Mouse (Mus musculus): ENCODE data around the gene Tdgf1. TPM values are rescaled to one million over a fixed set of nuclear protein-coding genes. Genes with fewer than 3 reads are reported as not detected.

Gene Tdgf1
- polyA plus RNA-seq, 1 experiment from 2014 or later = not detected

DNA sequence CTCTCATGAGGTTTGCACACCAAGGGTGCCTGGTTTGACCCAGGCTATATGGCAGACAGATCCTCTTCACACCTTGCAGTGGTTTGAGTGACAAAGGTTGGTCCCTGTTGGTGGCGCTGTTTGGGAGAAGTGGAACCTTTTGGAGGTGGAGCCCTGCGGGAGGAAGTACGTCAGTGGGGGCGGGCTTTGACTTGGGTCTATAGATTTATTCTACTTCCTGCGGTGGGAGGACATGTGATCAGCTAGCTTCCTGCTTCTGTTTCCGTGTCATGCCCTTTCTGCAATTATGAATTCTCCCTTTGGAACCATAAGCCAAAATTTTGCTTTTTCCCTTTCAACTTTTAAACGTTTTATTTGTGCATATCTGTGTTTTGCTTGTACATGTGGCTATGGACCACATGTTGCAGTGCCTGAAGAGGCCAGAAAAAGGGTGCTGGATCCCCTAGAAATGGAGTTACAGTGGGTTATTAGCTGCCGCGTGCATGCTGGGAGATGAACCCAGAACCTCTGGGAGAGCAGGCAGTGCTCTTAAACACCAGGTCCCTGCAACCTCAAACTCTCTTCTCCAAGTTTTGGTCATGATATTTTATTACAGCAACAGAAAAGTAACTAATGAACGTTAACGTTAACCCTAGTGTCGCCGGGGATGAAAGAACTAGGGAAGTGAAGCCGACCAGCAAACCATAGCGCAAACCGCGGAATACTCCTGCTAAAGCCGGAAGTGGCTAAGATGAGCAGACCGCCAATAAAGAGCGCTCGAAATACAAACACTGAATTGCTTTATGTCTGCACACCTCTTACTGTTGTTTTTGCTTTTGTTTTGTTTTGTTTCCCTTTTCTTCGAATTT, 19.3 kb upstream of the Tdgf1 start:
- WGBS = 92% methylated on average over 22 of the region's 22 CpGs
- DNase-seq (ENCODE audit: low spot score) = no peak

DNA sequence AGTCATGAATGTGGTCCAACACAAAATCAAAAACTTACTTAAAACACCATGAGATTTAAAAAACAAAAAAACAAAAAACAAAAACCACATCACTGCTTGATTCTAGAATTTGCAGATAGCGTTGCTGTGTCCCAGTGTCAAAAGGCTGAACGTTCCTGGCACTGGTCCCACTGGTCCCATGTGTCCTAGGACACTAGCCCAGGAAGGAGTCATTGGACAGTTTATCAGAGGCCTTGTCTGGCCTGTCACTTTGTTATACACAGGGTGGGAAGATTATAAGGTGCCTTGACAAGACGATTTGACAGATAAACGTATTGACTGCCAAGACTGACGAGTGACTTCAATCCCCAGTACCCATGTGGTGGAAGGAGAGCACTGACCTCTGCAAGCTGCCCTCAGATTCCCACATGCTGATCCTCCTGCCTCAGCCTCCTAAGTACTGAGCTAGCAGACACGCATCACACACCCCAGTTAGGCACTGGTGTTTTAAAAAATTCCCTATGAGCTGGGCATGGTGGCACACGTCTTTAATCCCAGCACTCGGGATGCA, 17.7 kb upstream of the Tdgf1 start:
- H3K4me1 ChIP-seq = no peaks in the 10 kb centered on the region
- DNase-seq (ENCODE audit: low spot score) = no peak
- H3K36me3 ChIP-seq (replicated peaks) = no peaks in the 10 kb centered on the region
- H3K9me3 ChIP-seq = no peaks in the 10 kb centered on the region
- H3K4me3 ChIP-seq = no peak overlapping the region
- 89% methylated on average over 8 of the region's 8 CpGs for WGBS
- H3K27ac ChIP-seq (replicated peaks) = no peak overlapping the region
- no peaks in the 10 kb centered on the region for H3K27me3 ChIP-seq (replicated peaks; ENCODE audit: low read depth, poor library complexity, severe bottlenecking)

More for the DNA sequence above, 19.3 kb upstream of the Tdgf1 start:
- Histone ChIP-seq H3K27ac (replicated peaks) (no peak overlapping the region), H3K36me3 (replicated peaks) (no peaks in the 10 kb centered on the region), H3K4me1 (no peaks in the 10 kb centered on the region), H3K9me3 (no peaks in the 10 kb centered on the region), H3K4me3 (no peak overlapping the region), H3K27me3 (replicated peaks; ENCODE audit: low read depth, poor library complexity, severe bottlenecking) (no peaks in the 10 kb centered on the region)

DNA sequence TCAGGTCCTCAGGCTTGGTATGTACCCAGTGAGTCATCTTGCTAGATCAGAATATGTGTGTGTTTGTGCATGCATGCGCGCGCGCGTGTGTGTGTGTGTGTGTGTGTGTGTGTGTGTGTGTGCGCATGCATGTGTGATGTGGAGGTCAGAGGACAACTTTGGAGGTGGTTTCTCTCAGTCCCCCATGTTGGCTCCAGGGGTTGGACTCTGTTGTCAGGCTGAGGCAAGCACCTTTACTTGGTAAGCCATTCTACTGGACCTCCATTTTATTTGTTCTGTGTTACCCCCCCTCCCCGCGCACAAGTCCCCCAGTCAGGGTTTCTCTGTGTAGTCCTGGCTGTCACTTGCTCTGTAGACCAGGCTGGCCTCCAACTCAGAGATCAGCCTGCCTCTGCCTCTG, 15.4 kb upstream of the Tdgf1 start:
- Histone ChIP-seq H3K36me3 (replicated peaks) (no peaks in the 10 kb centered on the region), H3K4me1 (no peaks in the 10 kb centered on the region), H3K9me3 (no peaks in the 10 kb centered on the region), H3K27ac (replicated peaks) (no peak overlapping the region), H3K27me3 (replicated peaks; ENCODE audit: low read depth, poor library complexity, severe bottlenecking) (no peaks in the 10 kb centered on the region), H3K4me3 (no peak overlapping the region)
- WGBS = 95% methylated on average over 8 of the region's 8 CpGs
- DNase-seq (ENCODE audit: low spot score) = no peak

DNA sequence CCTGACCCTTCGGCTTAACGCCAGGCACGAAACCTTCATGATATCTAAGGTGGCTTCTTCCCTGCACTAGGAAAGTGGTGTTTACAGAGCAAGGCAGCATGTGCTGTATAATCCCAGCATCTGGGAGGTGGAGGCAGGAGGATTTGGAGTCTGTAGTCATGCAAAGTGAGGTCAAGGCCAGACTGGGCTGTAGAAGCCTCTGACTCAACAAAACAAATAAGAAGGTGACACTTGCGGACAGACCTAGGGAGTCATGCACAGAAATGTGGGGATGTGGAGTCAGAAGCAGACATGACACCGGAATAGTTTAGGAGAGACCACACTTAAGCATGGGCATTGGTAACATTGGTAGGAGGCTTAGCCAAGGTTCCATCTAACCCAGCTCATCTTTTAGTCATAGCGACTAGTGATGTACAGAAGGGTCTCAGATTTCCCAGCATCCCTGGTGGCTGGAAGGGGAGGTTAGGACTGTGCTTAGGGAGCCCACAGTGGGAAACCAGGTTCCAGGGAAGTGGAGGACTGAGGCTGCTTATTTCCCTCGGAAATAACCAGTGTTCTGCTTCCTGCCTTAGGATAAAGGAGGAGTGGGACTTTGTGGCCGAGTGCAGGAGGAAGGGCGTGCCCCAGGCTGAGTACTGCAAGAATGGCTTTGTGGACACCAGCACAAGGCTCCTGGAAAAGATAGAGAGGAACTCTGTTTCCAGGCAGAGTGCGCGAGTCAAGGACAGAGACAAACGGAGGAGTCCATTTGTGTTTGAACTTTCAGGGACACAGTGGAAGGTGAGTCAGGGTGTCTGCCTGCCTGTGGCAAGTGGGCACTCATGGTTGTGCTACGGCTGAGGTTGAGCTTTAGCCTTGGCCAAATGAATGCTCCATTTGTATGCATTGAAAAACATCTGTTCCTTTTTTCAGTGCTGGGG, 14.5 kb upstream of the Tdgf1 start:
- Histone ChIP-seq H3K27ac (replicated peaks) (no peak overlapping the region), H3K4me1 (no peaks in the 10 kb centered on the region), H3K9me3 (no peaks in the 10 kb centered on the region), H3K27me3 (replicated peaks; ENCODE audit: low read depth, poor library complexity, severe bottlenecking) (peaks cover 8% of the 10 kb centered on the region), H3K36me3 (replicated peaks) (no peaks in the 10 kb centered on the region), H3K4me3 (no peak overlapping the region)
- no peak for DNase-seq (ENCODE audit: low spot score)
- 84% methylated on average over 13 of the region's 13 CpGs for WGBS

DNA sequence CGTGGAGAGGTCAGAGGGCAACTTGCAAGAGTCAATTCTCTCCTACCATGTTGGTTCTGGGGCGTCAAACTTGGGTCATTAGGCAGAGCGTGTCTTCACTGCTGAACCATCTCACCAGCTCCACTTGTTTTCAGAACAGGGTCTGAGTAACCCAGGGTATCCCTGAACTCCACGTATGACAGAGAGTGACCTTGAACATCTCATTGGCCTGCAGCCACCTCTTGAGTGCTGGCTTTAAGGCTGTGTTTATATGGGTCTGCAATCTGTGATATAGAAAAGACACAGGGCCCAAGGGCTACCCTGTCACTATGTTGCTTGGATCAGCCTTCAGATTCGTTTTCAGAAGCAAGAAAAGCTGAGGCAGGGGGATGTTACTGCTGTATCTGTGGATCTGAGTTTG, 13.7 kb upstream of the Tdgf1 start:
- no peak overlapping the region for H3K27ac ChIP-seq (replicated peaks)
- WGBS = 81% methylated on average over 5 of the region's 5 CpGs

DNA sequence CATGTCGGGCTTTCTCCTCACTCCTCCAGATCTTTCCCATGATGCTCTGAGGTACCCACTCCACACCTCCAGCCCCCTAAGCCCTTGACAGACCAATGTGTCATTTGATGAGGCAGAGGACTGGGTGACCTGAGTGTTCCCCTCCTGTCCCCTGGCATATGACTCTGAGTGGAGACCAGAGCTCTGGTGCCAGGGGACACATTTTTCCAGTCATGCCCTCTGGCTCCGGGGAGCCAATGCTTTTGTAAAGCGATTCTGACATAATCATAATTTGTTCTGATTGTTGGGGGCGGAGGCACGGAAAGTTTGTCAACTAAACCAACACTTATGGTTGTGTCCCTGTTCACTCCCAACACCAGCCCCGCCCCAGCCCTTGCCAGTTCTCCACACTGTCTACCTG, 10.0 kb upstream of the Tdgf1 start:
- peaks cover 53% of the 10 kb centered on the region for H3K27me3 ChIP-seq (replicated peaks; ENCODE audit: low read depth, poor library complexity, severe bottlenecking)
- no peak for DNase-seq (ENCODE audit: low spot score)

More for the DNA sequence above, 13.7 kb upstream of the Tdgf1 start:
- no peaks in the 10 kb centered on the region for H3K9me3 ChIP-seq
- H3K4me1 ChIP-seq = no peaks in the 10 kb centered on the region
- no peaks in the 10 kb centered on the region for H3K36me3 ChIP-seq (replicated peaks)
- no peak overlapping the region for H3K4me3 ChIP-seq
- DNase-seq (ENCODE audit: low spot score) = no peak
- peaks cover 16% of the 10 kb centered on the region for H3K27me3 ChIP-seq (replicated peaks; ENCODE audit: low read depth, poor library complexity, severe bottlenecking)

DNA sequence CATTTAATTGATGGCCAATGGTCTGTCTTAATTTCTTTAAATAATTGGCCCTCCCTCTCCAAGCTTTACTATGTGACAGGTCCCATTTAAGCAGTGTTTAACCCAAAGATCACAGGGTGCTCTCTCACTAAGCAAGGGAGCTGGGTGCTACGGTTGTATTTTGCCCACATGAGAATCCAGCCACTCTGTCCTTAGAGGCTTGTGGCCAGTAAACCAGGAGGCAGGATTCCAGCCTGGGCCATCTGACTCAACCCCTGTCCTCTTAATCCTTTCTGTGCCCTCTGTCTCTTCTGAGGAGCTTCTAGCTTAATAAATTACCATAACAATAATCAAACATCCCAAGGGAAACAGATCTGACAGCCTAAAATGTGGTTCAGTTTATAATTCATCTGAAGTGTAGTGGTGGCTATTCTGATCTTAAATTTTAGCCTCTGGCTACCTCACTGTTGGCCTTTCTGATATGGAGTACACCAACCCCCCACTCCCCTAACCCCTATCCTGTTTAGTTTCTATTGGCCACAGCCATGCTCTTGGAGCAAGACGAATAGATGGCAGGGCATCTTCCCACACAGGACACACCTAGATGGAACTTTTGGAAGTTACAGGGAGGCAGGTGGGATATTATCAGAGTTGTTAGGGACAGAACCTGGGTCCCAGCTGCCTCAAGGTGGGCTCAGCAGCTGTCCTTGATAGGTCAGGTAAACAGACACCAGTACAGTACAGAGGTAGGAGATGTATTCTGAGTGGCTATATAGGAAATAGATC, 8.9 kb upstream of the Tdgf1 start:
- Histone ChIP-seq H3K9me3 (no peaks in the 10 kb centered on the region), H3K27ac (replicated peaks) (no peak overlapping the region), H3K4me3 (no peak overlapping the region; the same call in 1 of the 2 replicates), H3K27me3 (replicated peaks; ENCODE audit: low read depth, poor library complexity, severe bottlenecking) (peaks cover 59% of the 10 kb centered on the region), H3K36me3 (replicated peaks) (no peaks in the 10 kb centered on the region), H3K4me1 (peaks cover 10% of the 10 kb centered on the region)
- no peak for DNase-seq (ENCODE audit: low spot score)
- 44% methylated on average over 2 of the region's 2 CpGs for WGBS

More for the DNA sequence above, 10.0 kb upstream of the Tdgf1 start:
- no peaks in the 10 kb centered on the region for H3K9me3 ChIP-seq
- no peaks in the 10 kb centered on the region for H3K36me3 ChIP-seq (replicated peaks)
- H3K4me1 ChIP-seq = peaks cover 10% of the 10 kb centered on the region
- 87% methylated on average over 6 of the region's 6 CpGs for WGBS
- no peak overlapping the region for H3K27ac ChIP-seq (replicated peaks)
- H3K4me3 ChIP-seq = no peak overlapping the region

DNA sequence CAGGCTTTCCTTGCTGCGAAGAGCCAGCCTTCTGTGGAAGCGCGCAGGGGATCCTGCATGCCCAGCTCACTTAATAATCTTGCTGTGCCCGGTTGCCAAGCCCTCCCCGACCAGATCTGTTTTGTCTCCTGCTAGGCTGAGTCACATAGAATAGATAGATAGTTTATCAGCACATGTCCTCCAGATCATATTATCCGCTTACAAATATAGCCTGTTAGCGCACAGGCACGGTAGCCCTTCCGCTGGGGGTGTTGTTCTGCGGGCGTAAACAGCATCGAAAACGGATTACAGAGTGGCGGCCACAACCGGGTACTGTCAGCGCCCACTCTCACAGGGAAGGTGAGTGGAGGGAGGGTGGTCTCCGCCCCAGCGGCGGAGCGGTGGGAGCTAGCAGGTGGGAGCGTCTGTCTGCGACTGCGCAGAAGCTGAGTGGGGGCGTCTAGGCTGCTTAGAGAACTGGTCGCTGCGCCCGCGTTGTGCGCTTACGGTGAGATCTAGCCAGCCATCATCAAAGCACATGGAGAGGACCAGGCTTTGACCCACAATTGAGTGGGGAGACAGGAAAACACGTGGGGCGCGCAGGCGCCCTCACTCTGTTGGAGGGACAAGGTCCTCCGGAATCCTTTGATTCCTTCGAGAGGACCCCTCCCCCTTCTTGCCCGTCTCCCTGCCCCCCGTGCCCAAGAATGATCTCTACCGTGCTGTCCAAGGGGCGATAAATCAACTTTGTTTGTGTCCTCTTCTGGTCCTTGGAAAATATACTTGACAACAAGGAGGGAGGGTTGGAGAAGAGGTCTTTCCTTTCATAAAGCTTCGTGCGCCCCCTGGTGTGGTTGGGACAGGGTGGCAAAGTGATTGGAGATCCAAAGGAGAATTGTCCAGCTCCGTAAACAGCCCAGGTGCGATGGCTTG, 7.8 kb upstream of the Tdgf1 start:
- peak overlapping the region; percentile 52; the same call in 1 of the 2 replicates for H3K27ac ChIP-seq (replicated peaks)
- no peaks in the 10 kb centered on the region for H3K9me3 ChIP-seq
- peak; percentile 78 for DNase-seq (ENCODE audit: low spot score)
- peak overlapping the region; percentile 70 for H3K4me3 ChIP-seq
- peaks cover 10% of the 10 kb centered on the region for H3K4me1 ChIP-seq
- H3K36me3 ChIP-seq (replicated peaks) = no peaks in the 10 kb centered on the region
- H3K27me3 ChIP-seq (replicated peaks; ENCODE audit: low read depth, poor library complexity, severe bottlenecking) = peaks cover 65% of the 10 kb centered on the region
- 2% methylated on average over 44 of the region's 44 CpGs for WGBS

DNA sequence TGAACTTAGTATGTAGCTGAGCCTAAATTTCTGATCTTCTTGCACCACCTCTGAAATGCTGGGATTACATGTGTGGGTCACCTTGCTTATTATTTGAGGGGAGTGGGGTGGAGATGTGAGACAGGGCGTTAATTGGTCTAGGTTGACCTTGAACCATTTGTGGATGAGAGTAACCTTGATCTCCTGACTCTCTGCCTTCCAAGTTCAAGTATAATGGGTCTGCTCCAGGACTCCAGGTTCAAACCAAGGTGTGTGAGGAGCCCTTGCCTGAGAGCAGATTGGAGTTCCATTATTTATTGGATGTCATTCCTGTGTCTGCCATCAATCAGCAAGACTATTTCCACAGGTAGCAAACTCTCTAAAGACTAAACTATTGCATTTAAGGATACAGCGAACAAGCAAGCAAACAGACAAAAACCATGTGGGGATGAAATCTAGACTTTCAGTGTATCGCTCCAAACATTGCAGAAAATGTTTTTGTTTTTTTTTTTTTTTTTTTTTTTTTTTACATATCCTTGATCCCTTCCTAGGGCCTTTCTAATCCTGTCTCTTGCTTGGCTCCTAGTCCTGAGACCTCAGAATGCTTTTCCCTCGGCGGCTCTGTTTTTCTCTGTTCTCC, 7.1 kb upstream of the Tdgf1 start:
- no peak for DNase-seq (ENCODE audit: low spot score)
- Histone ChIP-seq H3K27me3 (replicated peaks; ENCODE audit: low read depth, poor library complexity, severe bottlenecking) (peaks cover 70% of the 10 kb centered on the region), H3K9me3 (no peaks in the 10 kb centered on the region), H3K27ac (replicated peaks) (no peak overlapping the region), H3K4me1 (peaks cover 10% of the 10 kb centered on the region), H3K4me3 (peak overlapping the region; percentile 70), H3K36me3 (replicated peaks) (no peaks in the 10 kb centered on the region)
- 45% methylated on average over 5 of the region's 5 CpGs for WGBS

DNA sequence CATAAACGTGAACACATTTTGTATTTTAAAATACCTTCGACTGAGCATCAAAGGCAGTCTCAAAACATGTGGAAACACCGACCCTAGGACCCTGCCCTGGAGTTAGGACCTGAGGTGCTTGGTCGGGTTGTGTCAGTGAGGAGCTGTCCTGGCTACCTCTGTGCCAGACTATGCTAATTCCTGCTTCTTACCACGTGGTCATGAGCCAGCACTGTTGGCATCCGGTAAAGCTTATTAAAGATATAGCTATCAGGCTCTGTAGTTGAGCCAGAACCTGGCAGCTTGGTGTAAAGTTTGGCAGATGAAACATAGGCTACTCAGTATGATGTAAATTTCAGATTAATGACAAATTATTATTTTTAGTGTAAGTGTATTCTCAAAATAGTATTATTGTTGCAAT, 6.4 kb upstream of the Tdgf1 start:
- H3K9me3 ChIP-seq = no peaks in the 10 kb centered on the region
- DNase-seq (ENCODE audit: low spot score) = no peak
- no peak overlapping the region for H3K4me3 ChIP-seq
- H3K4me1 ChIP-seq = peaks cover 16% of the 10 kb centered on the region
- peaks cover 77% of the 10 kb centered on the region for H3K27me3 ChIP-seq (replicated peaks; ENCODE audit: low read depth, poor library complexity, severe bottlenecking)
- no peak overlapping the region for H3K27ac ChIP-seq (replicated peaks)
- no peaks in the 10 kb centered on the region for H3K36me3 ChIP-seq (replicated peaks)
- 65% methylated on average over 6 of the region's 6 CpGs for WGBS

DNA sequence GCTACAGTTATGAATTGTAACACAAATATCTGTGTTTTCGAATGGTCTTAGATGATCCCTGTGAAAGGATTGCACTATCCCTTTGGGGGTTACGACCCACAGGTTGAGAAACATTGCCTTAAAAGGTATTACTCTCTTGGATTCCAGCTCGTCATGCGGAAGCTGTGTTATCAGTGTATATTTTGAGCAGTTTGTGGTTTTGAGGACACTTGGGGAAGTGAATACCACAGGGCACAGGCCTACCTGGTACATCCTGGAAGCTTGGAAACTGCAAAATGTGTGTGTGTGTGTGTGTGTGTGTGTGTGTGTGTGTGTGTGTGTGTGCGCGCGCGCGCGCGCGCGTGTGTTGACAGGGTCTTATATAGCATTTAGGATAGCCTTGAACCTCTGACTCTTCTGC, 5.9 kb upstream of the Tdgf1 start:
- peaks cover 22% of the 10 kb centered on the region for H3K4me1 ChIP-seq
- no peak overlapping the region for H3K4me3 ChIP-seq
- peaks cover 82% of the 10 kb centered on the region for H3K27me3 ChIP-seq (replicated peaks; ENCODE audit: low read depth, poor library complexity, severe bottlenecking)
- no peaks in the 10 kb centered on the region for H3K9me3 ChIP-seq
- WGBS = 95% methylated on average over 13 of the region's 13 CpGs
- DNase-seq (ENCODE audit: low spot score) = no peak
- H3K36me3 ChIP-seq (replicated peaks) = no peaks in the 10 kb centered on the region
- no peak overlapping the region for H3K27ac ChIP-seq (replicated peaks)

Data from embryonic facial prominence, embryonic 10.5 days (tissue).